Mouse (Mus musculus) thymus, postnatal 10 days (tissue): ENCODE data around the gene Rhox2a.
"Not testable (repeated sequence)": the region's sequence is repeated elsewhere in the genome, so short reads cannot be mapped to it uniquely, and the experiment has no call there.

Source experiments
- DNase-seq, 2 experiments: peaks; one replicate each; pipeline ENCODE4 v3.0.0; 2021; ENCODE audit warnings: low spot score in 2 of 2

Gene Rhox2a

GRCm38 (mm10) chrX:37244676-37245075 is at the start of gene Rhox2a:
TSS of gene Rhox2a (plus strand) at chrX:37244976.
- not testable (repeated sequence) for DNase-seq

- no peak for DNase-seq
Measured at GRCm38 (mm10) chrX:37198676-37199075, 46.1 kb upstream of the Rhox2a start.

- DNase-seq: no peak
Measured at GRCm38 (mm10) chrX:37210941-37211340, 33.8 kb upstream of the Rhox2a start, which contains the start of gene Gm9. TSS of gene Gm9 (minus strand) at chrX:37211041.

GRCm38 (mm10) chrX:37222158-37222557 is 22.6 kb upstream of the Rhox2a start, which contains the start of gene Rhox1:
TSS of gene Rhox1 (minus strand) at chrX:37222258.
- DNase-seq: not testable (repeated sequence)

- DNase-seq: not testable (repeated sequence)
Measured at GRCm38 (mm10) chrX:37249619-37250018, 4.8 kb downstream of the Rhox2a start, which contains the start of gene Rhox3a. TSS of gene Rhox3a (plus strand) at chrX:37249919.

GRCm38 (mm10) chrX:37265038-37265437 is 20.3 kb downstream of the Rhox2a start, which contains the start of gene Rhox4a:
TSS of gene Rhox4a (plus strand) at chrX:37265338.
- not testable (repeated sequence) for DNase-seq
